Mouse (Mus musculus) forebrain, embryonic 11.5 days (tissue): ENCODE measurements at regions not wholly inside any gene's neighbourhood (a gene's known extent, or its start where the extent isn't known, plus 50 kb on each side); places are given as distances from the start of the nearest gene placed in this dataset.

Experiments used
- ATAC-seq: fragments of 200-750 bp; cut with Nextera tagmentation; replicated peaks from 2 replicates; pipeline ENCODE4 v1.8.0; 2017; ENCODE audit warnings: moderate TSS enrichment; ENCODE audit not compliant: low FRiP score
- DNase-seq: peaks from one replicate; pipeline ENCODE4 v3.0.0-alpha.2; 2017; ENCODE audit warnings: low spot score
- H3K27ac ChIP-seq: fragments of 300-500 bp; sonication (generic); 2 replicates; pipeline ENCODE4 v1.5.1; 2014; ENCODE audit warnings: low read depth, low read length
- H3K27me3 ChIP-seq: fragments of 300-500 bp; sonication (generic); 2 replicates; pipeline ENCODE4 v1.6.1; 2014; ENCODE audit warnings: mild to moderate bottlenecking, low read length, mixed read lengths; ENCODE audit not compliant: control insufficient read depth, insufficient read depth
- H3K36me3 ChIP-seq: fragments of 300-500 bp; sonication (generic); 2 replicates; pipeline ENCODE4 v1.6.1; 2014; ENCODE audit warnings: mild to moderate bottlenecking, low read length, moderate library complexity, mixed read lengths; ENCODE audit not compliant: control insufficient read depth, insufficient read depth
- H3K4me1 ChIP-seq: fragments of 300-500 bp; sonication (generic); replicated peaks from 2 replicates; pipeline ENCODE4 v1.6.1; 2014; ENCODE audit warnings: low read length, mixed read lengths; ENCODE audit not compliant: control insufficient read depth, insufficient read depth
- H3K4me2 ChIP-seq: fragments of 300-500 bp; sonication (generic); 2 replicates; pipeline ENCODE4 v1.6.1; 2014; ENCODE audit warnings: low read depth, mild to moderate bottlenecking, low read length, moderate library complexity, mixed read lengths; ENCODE audit not compliant: severe bottlenecking
- H3K4me3 ChIP-seq: fragments of 300-500 bp; sonication (generic); 2 replicates; pipeline ENCODE4 v1.5.1; 2014; ENCODE audit warnings: low read depth, low read length
- H3K9ac ChIP-seq: fragments of 300-500 bp; sonication (generic); 2 replicates; pipeline ENCODE4 v1.6.1; 2014; ENCODE audit warnings: low read length
- H3K9me3 ChIP-seq: fragments of 300-500 bp; sonication (generic); 2 replicates; pipeline ENCODE4 v1.6.1; 2016; ENCODE audit warnings: low read length, mixed read lengths; ENCODE audit not compliant: control insufficient read depth
- WGBS: fragments of 180-500 bp; shearing (Covaris S2); extraction: QIAGEN DNeasy Blood & Tissue Kit; methylation state at CpG from one replicate; pipeline ENCODE4 v1.1.7; 2014; 5-methylcytosine and 5-hydroxymethylcytosine counted together

- Histone ChIP-seq H3K27ac (no peak overlapping the region), H3K9me3 (no peaks in the 10 kb centered on the region), H3K4me2 (no peak overlapping the region), H3K27me3 (no peaks in the 10 kb centered on the region), H3K36me3 (no peaks in the 10 kb centered on the region), H3K4me3 (no peak overlapping the region), H3K4me1 (no peaks in the 10 kb centered on the region), H3K9ac (no peak overlapping the region)
- no peak for DNase-seq
- 77% methylated on average over 3 of the region's 3 CpGs for WGBS
- ATAC-seq = no peak; the same call in 1 of the 2 replicates
These were observed 179.9 kb upstream of the Frmd6 start for GRCm38 (mm10) chr12:70645407-70645806.

DNA sequence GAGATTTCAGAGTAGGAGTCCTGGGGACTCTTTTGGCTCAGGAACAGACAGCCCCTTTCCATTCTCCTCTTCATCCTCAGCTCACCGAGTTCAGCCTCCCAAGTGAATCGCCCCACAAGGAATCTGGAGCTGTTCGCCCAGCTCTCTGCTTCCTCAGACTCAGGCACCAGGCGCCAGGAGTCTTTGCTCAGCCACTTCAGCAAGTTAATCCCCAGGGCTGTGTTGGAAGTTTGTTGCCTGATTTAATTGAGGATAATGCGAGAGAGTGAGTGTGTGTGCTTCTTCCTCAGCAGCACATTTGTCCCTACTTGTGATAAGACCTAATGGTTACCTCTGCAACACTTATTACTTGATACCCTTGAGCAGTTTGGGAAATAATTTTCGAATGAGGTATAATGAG is 177.8 kb upstream of the Frmd6 start:
- H3K9me3 ChIP-seq = no peaks in the 10 kb centered on the region
- no peaks in the 10 kb centered on the region for H3K27me3 ChIP-seq
- no peaks in the 10 kb centered on the region for H3K4me1 ChIP-seq
- no peak for ATAC-seq
- no peaks in the 10 kb centered on the region for H3K36me3 ChIP-seq
- WGBS = 41% methylated on average over 6 of the region's 6 CpGs
- no peak for DNase-seq
- no peak overlapping the region for H3K27ac ChIP-seq
- H3K4me2 ChIP-seq = no peak overlapping the region
- no peak overlapping the region for H3K9ac ChIP-seq
- H3K4me3 ChIP-seq = no peak overlapping the region

GRCm38 (mm10) chr12:70648179-70648811 is 177.0 kb upstream of the Frmd6 start:
- Histone ChIP-seq H3K27me3 (no peaks in the 10 kb centered on the region), H3K4me2 (no peak overlapping the region), H3K4me3 (no peak overlapping the region), H3K36me3 (no peaks in the 10 kb centered on the region), H3K27ac (no peak overlapping the region), H3K9ac (no peak overlapping the region), H3K4me1 (no peaks in the 10 kb centered on the region), H3K9me3 (no peaks in the 10 kb centered on the region)
- 84% methylated on average over 6 of the region's 6 CpGs for WGBS
- ATAC-seq (no peak), DNase-seq (no peak)

GRCm38 (mm10) chr12:70648812-70649188 is 176.5 kb upstream of the Frmd6 start:
- ATAC-seq (no peak), DNase-seq (no peak)
- H3K9ac ChIP-seq = no peak overlapping the region
- WGBS = 96% methylated on average over 1 of the region's 1 CpGs
- no peak overlapping the region for H3K27ac ChIP-seq
- no peak overlapping the region for H3K4me2 ChIP-seq
- H3K4me3 ChIP-seq = no peak overlapping the region
- H3K36me3 ChIP-seq = no peaks in the 10 kb centered on the region
- H3K9me3 ChIP-seq = no peaks in the 10 kb centered on the region
- H3K4me1 ChIP-seq = no peaks in the 10 kb centered on the region
- H3K27me3 ChIP-seq = no peaks in the 10 kb centered on the region

- H3K4me3 ChIP-seq = no peak overlapping the region
- no peaks in the 10 kb centered on the region for H3K36me3 ChIP-seq
- no peaks in the 10 kb centered on the region for H3K4me1 ChIP-seq
- no peak overlapping the region for H3K9ac ChIP-seq
- H3K9me3 ChIP-seq = no peaks in the 10 kb centered on the region
- no peak for DNase-seq
- no peak for ATAC-seq
- 89% methylated on average over 2 of the region's 2 CpGs for WGBS
- H3K27me3 ChIP-seq = no peaks in the 10 kb centered on the region
- no peak overlapping the region for H3K27ac ChIP-seq
- no peak overlapping the region for H3K4me2 ChIP-seq
These were observed 175.6 kb upstream of the Frmd6 start for GRCm38 (mm10) chr12:70649691-70650090.

- DNase-seq (no peak), ATAC-seq (no peak)
- H3K9ac ChIP-seq = no peak overlapping the region
- H3K4me3 ChIP-seq = no peak overlapping the region
- no peak overlapping the region for H3K27ac ChIP-seq
- 78% methylated on average over 4 of the region's 4 CpGs for WGBS
- no peaks in the 10 kb centered on the region for H3K9me3 ChIP-seq
- no peak overlapping the region for H3K4me2 ChIP-seq
- no peaks in the 10 kb centered on the region for H3K27me3 ChIP-seq
- H3K4me1 ChIP-seq = no peaks in the 10 kb centered on the region
- no peaks in the 10 kb centered on the region for H3K36me3 ChIP-seq
These were observed 174.8 kb upstream of the Frmd6 start for GRCm38 (mm10) chr12:70650470-70650869.

- H3K4me1 ChIP-seq = no peaks in the 10 kb centered on the region
- H3K4me2 ChIP-seq = no peak overlapping the region
- no peaks in the 10 kb centered on the region for H3K36me3 ChIP-seq
- no peak overlapping the region for H3K4me3 ChIP-seq
- WGBS = 87% methylated on average over 3 of the region's 3 CpGs
- ATAC-seq (no peak), DNase-seq (no peak)
- no peak overlapping the region for H3K27ac ChIP-seq
- no peaks in the 10 kb centered on the region for H3K27me3 ChIP-seq
- no peaks in the 10 kb centered on the region for H3K9me3 ChIP-seq
- H3K9ac ChIP-seq = no peak overlapping the region
These were observed 172.6 kb upstream of the Frmd6 start for GRCm38 (mm10) chr12:70652751-70653150.

DNA sequence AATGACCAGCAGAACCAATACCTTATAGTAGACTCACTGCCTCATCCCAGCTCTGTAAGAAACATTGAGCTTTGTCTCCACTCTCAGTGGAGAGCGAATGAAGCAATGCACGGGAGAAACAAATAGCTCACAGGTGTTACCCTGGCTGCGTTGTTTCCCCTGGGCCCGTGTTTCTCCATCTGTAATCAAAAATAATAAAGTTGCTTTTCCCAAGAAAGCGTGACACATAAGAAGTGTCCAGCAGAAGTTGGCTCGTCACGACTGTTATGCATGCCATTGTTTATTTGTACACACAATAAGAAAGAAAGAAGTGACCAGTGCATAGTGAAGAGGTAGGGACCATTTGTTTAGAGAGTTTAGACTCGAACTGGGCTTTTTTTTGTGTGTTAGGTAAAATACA is 171.3 kb upstream of the Frmd6 start:
- 90% methylated on average over 8 of the region's 8 CpGs for WGBS
- no peak overlapping the region for H3K27ac ChIP-seq

DNA sequence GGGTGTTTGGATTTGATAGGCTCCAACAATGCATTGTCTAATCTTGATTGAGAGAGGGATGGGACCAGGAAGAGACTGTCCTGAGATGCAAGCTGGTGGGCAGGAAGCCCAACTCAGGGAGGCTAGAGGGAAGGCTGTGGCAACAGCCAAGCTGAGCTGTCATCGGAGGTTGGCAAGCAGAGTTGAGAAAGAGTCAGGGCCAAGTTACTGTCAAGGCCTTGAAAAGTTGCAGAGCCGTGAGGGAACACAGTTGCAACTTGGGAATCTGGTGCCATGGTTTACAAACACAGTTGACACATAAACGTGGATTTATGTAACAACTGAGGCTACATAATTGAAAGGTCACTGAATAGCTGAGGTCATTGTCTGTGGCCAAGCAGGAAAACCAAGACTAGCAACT is 170.8 kb upstream of the Frmd6 start:
- H3K9ac ChIP-seq = no peak overlapping the region
- DNase-seq (no peak), ATAC-seq (no peak)
- no peaks in the 10 kb centered on the region for H3K4me1 ChIP-seq
- H3K4me3 ChIP-seq = no peak overlapping the region
- no peaks in the 10 kb centered on the region for H3K27me3 ChIP-seq
- H3K9me3 ChIP-seq = no peaks in the 10 kb centered on the region
- H3K27ac ChIP-seq = no peak overlapping the region
- H3K4me2 ChIP-seq = no peak overlapping the region
- 88% methylated on average over 3 of the region's 3 CpGs for WGBS
- no peaks in the 10 kb centered on the region for H3K36me3 ChIP-seq

More for the DNA sequence above, 171.3 kb upstream of the Frmd6 start:
- no peaks in the 10 kb centered on the region for H3K9me3 ChIP-seq
- H3K27me3 ChIP-seq = no peaks in the 10 kb centered on the region
- H3K36me3 ChIP-seq = no peaks in the 10 kb centered on the region
- no peak overlapping the region for H3K4me2 ChIP-seq
- ATAC-seq (no peak), DNase-seq (no peak)
- no peaks in the 10 kb centered on the region for H3K4me1 ChIP-seq
- H3K9ac ChIP-seq = no peak overlapping the region
- H3K4me3 ChIP-seq = no peak overlapping the region
